Mouse (Mus musculus) ES-E14 (cell line): Measurements from ENCODE around the gene Tlk2. TPM values are rescaled to one million over a fixed set of nuclear protein-coding genes. Genes with fewer than 3 reads are reported as not detected.

ENCODE experiments used
- DNase-seq: peaks from one replicate; pipeline ENCODE4 v3.0.0-alpha.2; 2013; ENCODE audit warnings: low read depth, low spot score
- H3K27ac ChIP-seq: 2 replicates; pipeline ENCODE4 v1.5.1; 2012; ENCODE audit warnings: low read depth, mild to moderate bottlenecking, low read length, moderate library complexity, mixed read lengths; ENCODE audit not compliant: poor library complexity, insufficient read depth, severe bottlenecking
- H3K36me3 ChIP-seq: 2 replicates; pipeline ENCODE4 v1.6.1; 2012; ENCODE audit warnings: mild to moderate bottlenecking, low read length, moderate library complexity, mixed read lengths; ENCODE audit not compliant: control insufficient read depth, poor library complexity, insufficient read depth, severe bottlenecking
- H3K4me1 ChIP-seq, 2 experiments: fragments of 150-350 bp in 1 of 2; sonication (generic) in 1 of 2; 2 replicates each; pipeline ENCODE4 v1.6.1; 2012; ENCODE audit warnings: low read length in 2 of 2, mild to moderate bottlenecking in 1 of 2, mixed read lengths in 1 of 2; ENCODE audit not compliant: control insufficient read depth in 2 of 2, insufficient read depth in 2 of 2, poor library complexity in 1 of 2
- H3K4me3 ChIP-seq, 2 experiments: fragments of 150-350 bp in 1 of 2; sonication (generic) in 1 of 2; 2 replicates each; pipeline ENCODE4 v1.5.1; 2012; ENCODE audit warnings: low read length in 2 of 2, low read depth in 1 of 2, mild to moderate bottlenecking in 1 of 2, mixed read lengths in 1 of 2; ENCODE audit not compliant: insufficient read depth in 1 of 2, poor library complexity in 1 of 2, severe bottlenecking in 1 of 2
- H3K9ac ChIP-seq: 2 replicates; pipeline ENCODE4 v1.6.1; 2012; ENCODE audit warnings: low read depth, mild to moderate bottlenecking, low read length, mixed read lengths; ENCODE audit not compliant: poor library complexity, insufficient read depth, severe bottlenecking
- H3K9me3 ChIP-seq: fragments of 150-350 bp; sonication (generic); 2 replicates; pipeline ENCODE4 v1.6.1; 2012; ENCODE audit warnings: low read depth, mild to moderate bottlenecking, low read length; ENCODE audit not compliant: control insufficient read depth, insufficient read depth
- CHD2 ChIP-seq: IDR thresholded peaks from 2 replicates; pipeline ENCODE4 v1.6.1; 2014; ENCODE audit warnings: mild to moderate bottlenecking, low read depth, low read length, inconsistent platforms
- HCFC1 ChIP-seq: IDR thresholded peaks from 2 replicates; pipeline ENCODE4 v1.6.1; 2012; ENCODE audit warnings: low read length, inconsistent platforms, borderline replicate concordance; ENCODE audit not compliant: insufficient read depth
- MAFK ChIP-seq: IDR thresholded peaks from 2 replicates; pipeline ENCODE4 v1.6.1; 2014; ENCODE audit warnings: mild to moderate bottlenecking, low read depth, low read length, inconsistent platforms; ENCODE audit not compliant: insufficient read depth
- ZC3H11A ChIP-seq: IDR thresholded peaks from 2 replicates; pipeline ENCODE4 v1.6.1; 2012; ENCODE audit warnings: low read depth, mild to moderate bottlenecking, inconsistent platforms, low read length, borderline replicate concordance
- ZNF384 ChIP-seq: IDR thresholded peaks from 2 replicates; pipeline ENCODE4 v1.6.1; 2012; ENCODE audit warnings: low read depth, low read length, inconsistent platforms
- in situ Hi-C, 2 experiments: fragments of 600-800 bp; cut with MboI; formaldehyde crosslinking; loops; one replicate each; pipeline ENCODE4 v1.15.1; 2025; ENCODE audit warnings: low sequenced_read_pairs in 2 of 2, inconsistent platforms in 1 of 2; ENCODE audit not compliant: unreplicated experiment in 2 of 2
- total RNA-seq: library from RNA; depleted of rRNA; stranded (reverse); fragments of 300-350 nt; gene quantifications from 2 replicates; pipeline ENCODE4 v1.2.3, GENCODE M21; 2012

Tlk2 gene
- total RNA-seq, 1 experiment = 96.2 TPM

DNA sequence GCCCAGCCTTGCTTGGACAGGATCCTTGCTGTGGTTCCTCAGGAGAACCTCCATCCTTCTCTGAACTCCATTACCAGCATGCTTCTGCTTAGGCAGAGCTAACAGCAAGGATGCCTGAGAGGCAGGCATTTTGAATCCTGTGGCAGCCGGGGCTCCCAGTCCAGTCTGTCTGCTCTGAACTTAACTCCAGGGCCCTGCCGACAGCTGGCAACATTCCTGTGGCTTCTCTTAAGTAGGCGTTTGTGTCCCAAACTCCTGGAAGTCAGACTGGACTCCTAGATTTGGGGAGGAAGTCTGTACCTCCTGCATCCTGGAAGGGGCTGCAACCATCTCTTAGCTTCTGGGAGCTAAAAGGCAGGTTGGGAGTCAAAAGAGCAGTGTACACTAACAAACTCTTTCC is 110.8 kb downstream of the Tlk2 start:
- H3K27ac ChIP-seq = no peak overlapping the region
- H3K36me3 ChIP-seq = peaks cover 4% of the 10 kb centered on the region; the same call in 1 of the 2 replicates
- no peak overlapping the region for H3K4me3 ChIP-seq
- peaks cover 8 to 26% of the 10 kb centered on the region in 2 experiments; a peak in 3 of 4 replicates for H3K4me1 ChIP-seq
- H3K9ac ChIP-seq = no peak overlapping the region
- TF ChIP-seq MAFK (no peak), CHD2 (no peak), ZNF384 (no peak), ZC3H11A (no peak)
- no peak for DNase-seq
- in situ Hi-C loops = no loop called here
- H3K9me3 ChIP-seq = no peaks in the 10 kb centered on the region

DNA sequence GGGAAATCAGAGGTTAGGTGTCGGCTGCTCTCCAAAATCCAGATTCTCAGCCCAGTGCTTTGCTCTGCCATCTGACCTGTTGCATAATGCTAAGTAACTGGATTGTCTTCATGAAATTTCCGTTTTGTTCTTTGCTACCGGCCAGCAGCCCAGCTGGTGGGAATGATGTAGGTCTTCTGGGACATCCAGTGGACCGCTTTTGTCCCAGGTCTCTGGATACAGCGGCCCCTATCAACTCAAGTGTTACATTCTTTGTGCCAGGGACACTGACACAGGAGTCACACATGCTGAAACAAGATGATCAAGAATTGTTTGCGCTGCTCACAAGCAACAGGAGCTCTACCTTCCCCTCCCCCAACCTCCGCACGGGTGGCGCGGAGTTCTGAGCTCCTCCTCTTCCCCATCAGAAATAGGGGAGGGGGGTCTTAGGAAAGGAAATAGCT is 113.1 kb downstream of the Tlk2 start:
- H3K9me3 ChIP-seq = no peaks in the 10 kb centered on the region
- TF ChIP-seq ZNF384 = no peak
- H3K36me3 ChIP-seq = 0 out of 2 replicates have a peak, but pooled peaks cover 2% of the 10 kb centered on the region
- no peak overlapping the region for H3K27ac ChIP-seq
- H3K4me1 ChIP-seq = peaks cover 2 to 15% of the 10 kb centered on the region in 2 experiments; a peak in 2 of 4 replicates
- peak overlapping the region; percentile 77 to 78 for H3K4me3 ChIP-seq
- H3K9ac ChIP-seq = no peak overlapping the region
- in situ Hi-C loops = no loop called here
- DNase-seq = no peak

DNA sequence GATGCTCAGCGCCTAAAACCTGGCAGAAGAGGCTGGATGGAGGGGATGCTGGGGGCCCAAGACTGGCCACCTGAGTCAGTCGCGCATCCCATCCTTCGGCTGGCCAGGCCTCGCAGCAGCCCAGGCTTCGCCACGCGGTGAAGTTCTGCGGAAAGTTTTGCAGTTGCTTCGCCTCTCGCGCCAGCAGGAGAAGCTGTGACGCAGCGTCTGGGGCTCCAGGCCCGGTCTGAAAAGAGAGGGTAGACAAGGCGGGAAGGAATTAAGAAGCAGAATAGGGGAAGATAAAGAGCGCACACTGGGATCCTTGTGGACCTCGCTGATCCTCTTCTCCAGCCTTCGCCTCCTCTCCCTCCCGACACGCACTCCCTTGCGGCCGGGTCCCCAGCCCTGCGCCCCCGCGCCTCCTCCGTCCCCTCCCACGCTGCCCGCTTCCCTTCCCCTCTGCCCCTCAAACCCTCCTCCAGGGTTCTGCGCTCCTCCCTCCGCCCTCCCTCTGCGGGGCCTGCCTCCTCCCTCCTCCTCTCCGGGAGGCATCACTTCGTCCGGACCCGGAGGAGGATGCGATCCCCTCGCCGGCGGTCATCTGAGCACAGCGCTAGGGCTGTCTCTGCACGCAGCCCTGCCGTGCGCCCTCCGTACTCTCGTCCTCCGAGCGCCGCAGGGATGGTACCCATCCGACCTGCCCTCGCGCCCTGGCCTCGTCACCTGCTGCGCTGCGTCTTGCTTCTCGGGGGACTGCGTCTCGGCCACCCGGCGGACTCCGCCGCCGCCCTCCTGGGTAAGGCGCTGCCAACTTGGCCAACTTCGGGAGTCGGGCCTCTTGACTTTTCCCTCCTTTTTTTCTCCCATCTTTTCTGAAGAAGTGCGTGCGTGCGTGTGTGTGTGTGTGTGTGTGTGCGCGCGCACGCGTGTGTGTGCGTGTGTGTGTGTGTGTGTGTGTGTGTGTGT is 113.8 kb downstream of the Tlk2 start, which contains the start of gene Mrc2:
Mrc2 (plus strand) TSS at position 520 of the 948 bp plus-strand sequence.
- peak within 1 kb of the TSS; percentile 70 for H3K9ac ChIP-seq
- no peak for TF ChIP-seq CHD2
- no peak for TF ChIP-seq ZNF384
- no peak for TF ChIP-seq ZC3H11A
- no peak for TF ChIP-seq MAFK
- TF ChIP-seq HCFC1 = no peak
- peak within 1 kb of the TSS; percentile 77 to 78 for H3K4me3 ChIP-seq
- peak; percentile 43 for DNase-seq
- peaks cover 2 to 15% of the 10 kb centered on the region in 2 experiments; a peak in 2 of 4 replicates for H3K4me1 ChIP-seq
- H3K36me3 ChIP-seq = no peaks in the 10 kb centered on the region
- in situ Hi-C loops = no loop called here
- no peaks in the 10 kb centered on the region for H3K9me3 ChIP-seq
- no peak within 1 kb of the TSS for H3K27ac ChIP-seq

DNA sequence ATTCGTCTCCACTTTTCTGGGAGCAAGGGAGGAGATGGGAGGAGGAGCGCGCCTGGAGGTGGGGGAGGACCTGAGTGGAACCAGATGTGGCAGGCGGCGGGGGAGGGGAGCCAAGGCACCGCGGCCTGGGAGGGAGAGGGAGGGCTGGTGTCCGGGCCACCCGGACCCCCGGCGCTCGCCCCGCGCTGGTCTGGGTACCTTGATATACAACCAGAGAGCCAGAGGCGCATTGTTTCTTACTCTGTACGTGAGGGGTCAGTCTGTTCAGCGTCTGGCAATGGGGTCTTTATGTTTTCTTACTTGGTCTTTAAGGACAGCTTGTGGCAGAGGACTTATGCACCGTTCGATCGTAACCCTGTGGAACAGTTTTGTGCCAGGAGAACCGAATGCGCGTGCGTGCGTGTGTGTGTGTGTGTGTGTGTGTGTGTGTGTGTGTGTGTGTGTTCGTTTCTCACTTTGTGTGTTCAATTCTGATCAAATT is 114.5 kb downstream of the Tlk2 start:
- peaks cover 2 to 15% of the 10 kb centered on the region in 2 experiments; a peak in 2 of 4 replicates for H3K4me1 ChIP-seq
- in situ Hi-C loops = no loop called here

More for the DNA sequence above, 114.5 kb downstream of the Tlk2 start:
- TF ChIP-seq ZNF384 = no peak
- TF ChIP-seq HCFC1 = no peak
- TF ChIP-seq ZC3H11A = no peak
- TF ChIP-seq MAFK = no peak
- no peak for TF ChIP-seq CHD2
- H3K36me3 ChIP-seq = no peaks in the 10 kb centered on the region
- no peak for DNase-seq
- H3K4me3 ChIP-seq = peak overlapping the region; percentile 77 to 78
- no peaks in the 10 kb centered on the region for H3K9me3 ChIP-seq
- H3K9ac ChIP-seq = peak overlapping the region; percentile 70
- H3K27ac ChIP-seq = no peak overlapping the region
